Mouse (Mus musculus) heart, adult 8-10 months (tissue): ENCODE measurements around the gene Map3k13. TPM values are rescaled to one million over a fixed set of nuclear protein-coding genes. Genes with fewer than 3 reads are reported as not detected.
"Not testable (repeated sequence)": the region's sequence is repeated elsewhere in the genome, so short reads cannot be mapped to it uniquely, and the experiment has no call there.

Source experiments
- DNase-seq: peaks from one replicate; pipeline ENCODE4 v3.0.0; 2022; ENCODE audit warnings: low spot score
- total RNA-seq, 4 experiments: library from RNA; stranded (reverse); gene quantifications; 2 replicates each; pipeline ENCODE4 v1.2.4; 2022

The Map3k13 gene
- total RNA-seq, 4 experiments from 2014 or later, result 0.78 to 1.5 (median 0.84) TPM

GRCm38 (mm10) chr16:21807786-21808185 is 13.6 kb downstream of the Map3k13 start:
- not testable (repeated sequence) for DNase-seq

- no peak for DNase-seq
These were observed 19.2 kb downstream of the Map3k13 start for GRCm38 (mm10) chr16:21813164-21813834.

- peak; percentile 74 for DNase-seq
These were observed 20.9 kb downstream of the Map3k13 start for GRCm38 (mm10) chr16:21814861-21815668.

GRCm38 (mm10) chr16:21815669-21816010 is 21.5 kb downstream of the Map3k13 start:
- no peak for DNase-seq

GRCm38 (mm10) chr16:21818132-21818531 is 24.0 kb downstream of the Map3k13 start:
- DNase-seq, result no peak

- peak; percentile 48 for DNase-seq
These were observed 24.5 kb downstream of the Map3k13 start for GRCm38 (mm10) chr16:21818629-21819028.

GRCm38 (mm10) chr16:21825612-21826031 is 31.5 kb downstream of the Map3k13 start:
- no peak for DNase-seq

GRCm38 (mm10) chr16:21827153-21827552 is 33.0 kb downstream of the Map3k13 start:
- peak; percentile 46 for DNase-seq

GRCm38 (mm10) chr16:21827581-21827980 is 33.4 kb downstream of the Map3k13 start:
- no peak for DNase-seq

- DNase-seq, result no peak
These were observed 35.6 kb downstream of the Map3k13 start for GRCm38 (mm10) chr16:21829711-21830110.

- no peak for DNase-seq
These were observed 36.6 kb downstream of the Map3k13 start for GRCm38 (mm10) chr16:21830784-21831183.

GRCm38 (mm10) chr16:21831764-21832163 is 37.6 kb downstream of the Map3k13 start:
- no peak for DNase-seq

GRCm38 (mm10) chr16:21833469-21833868 is 39.3 kb downstream of the Map3k13 start:
- no peak for DNase-seq

GRCm38 (mm10) chr16:21833970-21834369 is 39.8 kb downstream of the Map3k13 start:
- no peak for DNase-seq

- DNase-seq, result no peak
These were observed 40.9 kb downstream of the Map3k13 start for GRCm38 (mm10) chr16:21834866-21835583.

GRCm38 (mm10) chr16:21835584-21835931 is 41.4 kb downstream of the Map3k13 start:
- no peak for DNase-seq

GRCm38 (mm10) chr16:21836311-21837072 is 42.3 kb downstream of the Map3k13 start:
- no peak for DNase-seq

GRCm38 (mm10) chr16:21837694-21838093 is 43.5 kb downstream of the Map3k13 start:
- DNase-seq, result no peak

GRCm38 (mm10) chr16:21845800-21846671 is 51.9 kb downstream of the Map3k13 start:
- peak; percentile 35 for DNase-seq

- no peak for DNase-seq
These were observed 54.3 kb downstream of the Map3k13 start for GRCm38 (mm10) chr16:21848444-21848843.

GRCm38 (mm10) chr16:21848847-21849246 is 54.7 kb downstream of the Map3k13 start:
- DNase-seq, result no peak
